Mouse (Mus musculus): ENCODE results near the gene Helq. TPM values are rescaled to one million over a fixed set of nuclear protein-coding genes. Genes with fewer than 3 reads are reported as not detected.

Gene Helq
- polyA plus RNA-seq, 1 experiment = 51.6 TPM

DNA sequence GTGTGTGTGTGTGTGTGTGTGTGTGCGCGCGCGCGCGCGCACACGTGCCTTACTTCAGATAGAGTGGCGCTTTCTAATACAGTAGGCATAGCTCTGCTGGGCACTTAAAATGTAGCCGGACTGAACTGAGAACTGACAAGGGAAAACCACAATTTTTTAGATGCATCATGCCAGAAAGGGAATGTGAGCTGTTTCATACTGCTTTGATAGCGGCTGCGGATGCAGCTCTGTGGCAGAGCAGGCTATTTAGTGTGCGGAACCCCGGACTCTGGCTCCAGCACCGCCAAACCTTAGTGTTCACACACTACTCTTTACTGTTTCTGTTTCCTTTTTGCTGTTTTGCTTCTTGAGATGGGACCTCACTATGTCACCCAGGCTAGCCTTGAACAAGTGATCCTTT, 81.6 kb downstream of the Helq start:
- 94% methylated on average over 15 of the region's 15 CpGs for WGBS
- H3K4me3 ChIP-seq (replicated peaks; ENCODE audit: insufficient read depth, low read depth, low read length) = no peak overlapping the region
- TF ChIP-seq POLR2A (IDR thresholded peaks at IDR 0.05; ENCODE audit: borderline replicate concordance, insufficient read depth, low read length) (no peak), CTCF (IDR thresholded peaks at IDR 0.05; ENCODE audit: borderline replicate concordance, insufficient read depth, low read depth, low read length) (no peak)

More for the DNA sequence above, 81.6 kb downstream of the Helq start:
- DNase-seq = no peak
- Histone ChIP-seq H3K27ac (ENCODE audit: insufficient read depth, low read length) (no peak overlapping the region), H3K27me3 (ENCODE audit: control insufficient read depth, insufficient read depth, low read length) (peaks cover 1% of the 10 kb centered on the region; the same call in 1 of the 2 replicates), H3K4me1 (ENCODE audit: control insufficient read depth, insufficient read depth, low read length) (no peaks in the 10 kb centered on the region)

Other genes with a start within 250 kb of the Helq start
- 0.72 and 0.74 TPM in 2 replicates for gene Plac8, start 226.4 kb downstream of the Helq start, polyA plus RNA-seq (2012; rRNA removed)
- gene Coq2, start 123.5 kb downstream of the Helq start, polyA plus RNA-seq (2012; rRNA removed) = 108 and 112 TPM in 2 replicates
- 0.35 and 0.67 TPM in 2 replicates for gene Hpse, start 78.9 kb downstream of the Helq start, polyA plus RNA-seq (2012; rRNA removed)
- 42.4 and 42.5 TPM in 2 replicates for gene Mrps18c, start within 50 bp of the Helq start, polyA plus RNA-seq (2012; rRNA removed)
- gene Abraxas1, start 22.4 kb upstream of the Helq start, polyA plus RNA-seq (2012; rRNA removed) = 9.3 and 10.1 TPM in 2 replicates
- 6.7 TPM in 2 replicates for gene Gpat3, start 47.1 kb upstream of the Helq start, polyA plus RNA-seq (2012; rRNA removed)